In the genomic region with DNA sequence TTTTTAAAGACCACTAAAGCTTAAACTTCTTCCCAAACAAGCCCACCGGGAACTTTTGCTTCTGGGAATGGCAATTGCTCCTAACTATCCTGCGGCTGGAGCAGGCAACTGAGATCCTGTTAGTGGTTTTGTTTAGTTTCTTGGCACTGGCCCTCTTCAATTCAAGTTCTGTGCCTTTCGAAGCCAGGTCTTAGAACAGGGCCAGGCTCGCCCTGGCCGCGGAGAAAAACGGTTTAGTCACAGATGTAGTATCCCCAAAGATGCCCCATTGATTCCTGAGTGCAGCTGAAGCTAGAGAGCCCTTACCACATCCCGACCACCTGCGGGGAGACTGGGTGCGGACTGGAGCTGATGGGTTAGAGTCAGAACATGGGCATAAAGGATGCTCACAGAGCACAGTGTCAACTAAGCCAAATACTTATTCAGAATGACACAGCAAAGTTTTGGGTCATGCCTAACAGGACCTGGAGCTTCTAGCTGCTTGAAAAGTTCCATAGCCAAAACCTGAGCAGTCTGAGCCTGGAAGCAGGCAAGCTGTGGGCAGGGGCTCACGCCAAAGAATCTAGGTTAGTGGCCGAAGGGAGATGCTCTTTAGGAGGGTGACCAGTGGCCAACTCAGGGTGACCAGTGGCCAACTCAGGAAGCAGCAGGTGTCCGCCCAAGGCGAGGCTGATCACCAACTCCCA, we compare ENCODE assay signal across 8 mouse cellular contexts. TPM values are rescaled to one million over a fixed set of nuclear protein-coding genes. Genes with fewer than 3 reads are reported as not detected.
A peak's percentile ranks its signal among the peaks of the same experiment; 100 is the strongest.
DNase-seq lines count a peak whose midpoint lies in the region; ATAC-seq lines count a peak whose summit lies in the region.

No protein-coding gene starts in this region.

- H3K4me2 ChIP-seq in embryonic facial prominence, embryonic 12.5 days (replicated peaks): peak overlapping the region; percentile 78
- H3K4me2 ChIP-seq in hindbrain, embryonic 12.5 days (replicated peaks): peak overlapping the region; percentile 80
- H3K4me2 ChIP-seq in midbrain, embryonic 14.5 days (ENCODE audit: low read length): peak overlapping the region; percentile 89

- ATAC-seq in embryonic facial prominence, embryonic 12.5 days (ENCODE audit: insufficient number of reproducible peaks, insufficient read depth, low FRiP score, low TSS enrichment): peak; percentile 31; the same call in 1 of the 2 replicates
- ATAC-seq in hindbrain, embryonic 12.5 days (ENCODE audit: low FRiP score): no peak; the same call in 1 of the 2 replicates
- ATAC-seq in midbrain, embryonic 14.5 days (ENCODE audit: low FRiP score, low TSS enrichment): peak; percentile 12; the same call in 1 of the 2 replicates
- no peak for ATAC-seq in activated CD4-positive, CD25-positive, alpha-beta regulatory T cell, adult 4 months

- 0 out of 2 replicates have a peak, but pooled peaks cover 4% of the 10 kb centered on the region for H3K36me3 ChIP-seq in embryonic facial prominence, embryonic 12.5 days
- no peaks in the 10 kb centered on the region for H3K36me3 ChIP-seq in hindbrain, embryonic 12.5 days
- no peaks in the 10 kb centered on the region for H3K36me3 ChIP-seq in midbrain, embryonic 14.5 days (ENCODE audit: control insufficient read depth, insufficient read depth, low read length)

- WGBS in embryonic facial prominence, embryonic 12.5 days: 25% methylated on average over 14 of the region's 14 CpGs
- 31% methylated on average over 14 of the region's 14 CpGs for WGBS in hindbrain, embryonic 12.5 days
- 14% methylated on average over 14 of the region's 14 CpGs for WGBS in midbrain, embryonic 14.5 days

- 0 out of 2 replicates have a peak, but pooled peaks cover 11% of the 10 kb centered on the region for H3K27me3 ChIP-seq in embryonic facial prominence, embryonic 12.5 days
- peaks cover 19% of the 10 kb centered on the region for H3K27me3 ChIP-seq in hindbrain, embryonic 12.5 days
- H3K27me3 ChIP-seq in midbrain, embryonic 14.5 days (ENCODE audit: control insufficient read depth, insufficient read depth, low read length): peaks cover 6% of the 10 kb centered on the region; the same call in 1 of the 2 replicates

- no peaks in the 10 kb centered on the region for H3K9me3 ChIP-seq in embryonic facial prominence, embryonic 12.5 days
- H3K9me3 ChIP-seq in hindbrain, embryonic 12.5 days (replicated peaks): no peaks in the 10 kb centered on the region
- no peaks in the 10 kb centered on the region for H3K9me3 ChIP-seq in midbrain, embryonic 14.5 days (ENCODE audit: control insufficient read depth, low read length)

- DNase-seq in layer of hippocampus, postnatal 36 days: peak; percentile 9 to 20
- DNase-seq in layer of hippocampus, postnatal 25 days (ENCODE audit: extremely low spot score in 1 of 2, low spot score in 1 of 2): no peak
- DNase-seq in midbrain, embryonic 14.5 days: peak; percentile 39
- DNase-seq in kidney, adult 11 months: no peak
- DNase-seq in urinary bladder, postnatal 10 days (ENCODE audit: low spot score): no peak

- peak overlapping the region; percentile 58 for H3K4me3 ChIP-seq in embryonic facial prominence, embryonic 12.5 days
- H3K4me3 ChIP-seq in hindbrain, embryonic 12.5 days: peak overlapping the region; percentile 43
- H3K4me3 ChIP-seq in midbrain, embryonic 14.5 days (replicated peaks; ENCODE audit: low read depth, low read length): peak overlapping the region; percentile 47

- H3K9ac ChIP-seq in embryonic facial prominence, embryonic 12.5 days: peak overlapping the region; percentile 57; the same call in 1 of the 2 replicates
- H3K9ac ChIP-seq in hindbrain, embryonic 12.5 days: peak overlapping the region; percentile 53
- peak overlapping the region; percentile 36; the same call in 1 of the 2 replicates for H3K9ac ChIP-seq in midbrain, embryonic 14.5 days (replicated peaks; ENCODE audit: low read length)

- 0 out of 2 replicates have a peak, but pooled peaks cover 6% of the 10 kb centered on the region for H3K4me1 ChIP-seq in embryonic facial prominence, embryonic 12.5 days
- peaks cover 15% of the 10 kb centered on the region for H3K4me1 ChIP-seq in hindbrain, embryonic 12.5 days
- H3K4me1 ChIP-seq in midbrain, embryonic 14.5 days (ENCODE audit: control insufficient read depth, insufficient read depth, low read length): peaks cover 11% of the 10 kb centered on the region; the same call in 1 of the 2 replicates

- no peak overlapping the region for H3K27ac ChIP-seq in embryonic facial prominence, embryonic 12.5 days
- no peak overlapping the region for H3K27ac ChIP-seq in hindbrain, embryonic 12.5 days
- no peak overlapping the region for H3K27ac ChIP-seq in midbrain, embryonic 14.5 days (replicated peaks; ENCODE audit: low read depth, low read length)

RNA-seq across cellular contexts. Expression of a gene that starts 1.6 kb away (rescaled TPM):
- 10 to 100 TPM in 1 of 2 experiments, 1 to 10 TPM in 1; 7.7 to 10.9 TPM for total RNA-seq in layer of hippocampus, postnatal 36 days (2021)
- 10 to 100 TPM in 1 of 2 experiments, 1 to 10 TPM in 1; 9.2 to 11.8 TPM for total RNA-seq in layer of hippocampus, postnatal 25 days (2021)
- 34.4 and 40.3 TPM in 2 replicates for polyA plus RNA-seq in embryonic facial prominence, embryonic 12.5 days (2016; fragmentation: Nextera tagmentation; extraction: Ambion mirVana)
- 10.5 and 12.1 TPM in 2 replicates for polyA plus RNA-seq in hindbrain, embryonic 12.5 days (2016; fragmentation: Nextera tagmentation; extraction: Ambion mirVana)
- 3.2 and 6.5 TPM in 2 replicates for polyA plus RNA-seq in midbrain, embryonic 14.5 days (2014; fragmentation: Nextera tagmentation; extraction: Ambion mirVana)
- under 1 TPM in 1 of 2 experiments, not detected in 1; 0.60 TPM for polyA plus RNA-seq in activated CD4-positive, CD25-positive, alpha-beta regulatory T cell, adult 4 months (2017; shearing (Covaris generic))

RNA-seq across cellular contexts. Expression of a gene that starts 48.3 kb away (rescaled TPM):
- not detected for total RNA-seq in layer of hippocampus, postnatal 36 days (2021)
- total RNA-seq in layer of hippocampus, postnatal 25 days (2021): not detected
- polyA plus RNA-seq in embryonic facial prominence, embryonic 12.5 days (2016; fragmentation: Nextera tagmentation; extraction: Ambion mirVana): not detected in 2 replicates
- not detected in 2 replicates for polyA plus RNA-seq in hindbrain, embryonic 12.5 days (2016; fragmentation: Nextera tagmentation; extraction: Ambion mirVana)
- not detected in 2 replicates for polyA plus RNA-seq in midbrain, embryonic 14.5 days (2014; fragmentation: Nextera tagmentation; extraction: Ambion mirVana)
- polyA plus RNA-seq in activated CD4-positive, CD25-positive, alpha-beta regulatory T cell, adult 4 months (2017; shearing (Covaris generic)): not detected

Comparison
In these comparisons a context has a peak if more than half of its experiments do, and no peak if none do; other contexts are left out.
1. DNase-seq: peak in layer of hippocampus, postnatal 36 days (2 of 2) and midbrain, embryonic 14.5 days (single experiment); none in layer of hippocampus, postnatal 25 days (0 of 2), kidney, adult 11 months (single experiment) and urinary bladder, postnatal 10 days (single experiment).
2. ATAC-seq: peak in embryonic facial prominence, embryonic 12.5 days (single experiment) and midbrain, embryonic 14.5 days (single experiment); none in hindbrain, embryonic 12.5 days (single experiment) and activated CD4-positive, CD25-positive, alpha-beta regulatory T cell, adult 4 months (single experiment).
3. Peak in every context shown above with its lines, with median percentiles within 50 percentile points of each other: H3K4me2 ChIP-seq, H3K4me3 ChIP-seq and H3K9ac ChIP-seq.